Mouse (Mus musculus) neutrophil, adult 5-6 weeks (primary cell): ENCODE data around the gene Mipep. TPM values are rescaled to one million over a fixed set of nuclear protein-coding genes. Genes with fewer than 3 reads are reported as not detected.

Experiments used
- ATAC-seq: fragments of 151-379, 151-347 bp; 2 replicates; pipeline ENCODE4 v1.8.0; 2017; ENCODE audit warnings: mild to moderate bottlenecking, moderate TSS enrichment; ENCODE audit not compliant: insufficient number of reproducible peaks, poor library complexity, low FRiP score, severe bottlenecking; ENCODE audit errors: extremely low read depth
- total RNA-seq: library from RNA; stranded (forward); fragments of 200-1000 nt; gene quantifications from 2 replicates; pipeline ENCODE4 v1.2.3, GENCODE M21; 2017

The Mipep gene
- total RNA-seq, 1 experiment from 2014 or later = 8.0 TPM

DNA sequence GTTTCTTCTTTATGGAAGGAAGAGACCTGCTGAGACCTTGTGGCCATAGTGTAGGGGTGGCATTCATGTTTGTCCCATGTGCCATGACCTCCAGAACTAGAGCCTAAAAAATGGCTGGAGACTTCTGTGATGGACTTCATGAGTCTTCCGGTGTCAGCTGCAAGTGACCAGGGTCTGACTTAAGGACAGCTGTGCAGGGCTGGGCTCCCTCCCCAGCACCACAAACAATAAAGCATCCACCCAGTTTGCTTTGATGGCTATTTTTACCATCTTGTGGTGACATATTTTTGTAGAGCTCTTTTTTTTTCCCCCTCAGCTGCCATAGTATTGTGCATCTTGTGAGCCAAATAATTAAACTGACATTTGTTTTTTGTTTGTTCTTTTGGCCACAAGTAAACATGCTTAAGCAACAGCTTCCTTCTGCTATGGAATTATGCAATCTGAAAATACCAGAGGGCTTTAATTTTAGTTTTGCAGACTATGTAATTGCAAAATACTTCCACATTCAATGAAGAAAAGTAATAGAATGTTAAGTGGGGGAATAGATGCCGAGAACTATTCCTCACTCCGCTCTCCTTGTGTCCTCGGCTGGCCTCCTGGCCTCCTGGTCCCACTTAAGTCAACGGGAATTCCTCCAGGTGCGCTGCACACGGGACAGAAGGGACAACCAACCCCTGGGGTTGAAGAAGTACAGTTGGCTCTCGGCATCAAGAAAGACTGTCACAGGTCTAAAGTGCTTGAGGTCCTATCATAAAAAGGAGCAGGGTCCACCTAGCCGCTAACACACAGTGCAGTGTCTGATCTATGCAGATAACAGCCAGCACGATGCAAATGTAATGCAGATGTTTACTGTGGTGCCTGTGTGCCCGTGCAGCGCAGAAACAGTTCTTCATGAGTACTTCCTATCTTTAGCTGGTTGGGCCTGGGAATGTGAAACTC is 126.4 kb downstream of the Mipep start:
- no peak for ATAC-seq

DNA sequence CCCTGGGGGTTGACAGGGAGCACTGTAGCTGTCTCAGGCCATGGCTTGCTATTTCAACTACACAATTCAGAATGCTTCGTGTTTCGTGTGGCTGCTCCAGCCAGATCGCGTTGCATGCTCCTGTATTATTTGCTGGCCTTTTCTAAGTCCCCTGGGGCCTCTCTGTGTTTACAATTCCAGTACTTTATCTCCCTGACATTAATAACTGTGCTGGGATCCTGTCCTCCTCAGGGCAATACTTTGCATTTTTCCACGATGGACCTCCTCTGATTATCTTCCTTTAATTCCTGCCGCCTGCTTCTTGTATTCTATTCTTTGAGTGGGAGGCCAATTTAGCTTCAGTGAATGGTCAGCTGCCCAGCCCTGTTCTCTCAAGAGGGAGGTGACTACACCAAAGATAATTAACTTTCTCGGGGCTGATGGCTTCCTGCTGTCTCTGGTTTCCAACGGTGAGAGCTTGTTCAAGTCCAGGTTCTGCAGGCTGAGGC is 128.7 kb downstream of the Mipep start:
- ATAC-seq = no peak

DNA sequence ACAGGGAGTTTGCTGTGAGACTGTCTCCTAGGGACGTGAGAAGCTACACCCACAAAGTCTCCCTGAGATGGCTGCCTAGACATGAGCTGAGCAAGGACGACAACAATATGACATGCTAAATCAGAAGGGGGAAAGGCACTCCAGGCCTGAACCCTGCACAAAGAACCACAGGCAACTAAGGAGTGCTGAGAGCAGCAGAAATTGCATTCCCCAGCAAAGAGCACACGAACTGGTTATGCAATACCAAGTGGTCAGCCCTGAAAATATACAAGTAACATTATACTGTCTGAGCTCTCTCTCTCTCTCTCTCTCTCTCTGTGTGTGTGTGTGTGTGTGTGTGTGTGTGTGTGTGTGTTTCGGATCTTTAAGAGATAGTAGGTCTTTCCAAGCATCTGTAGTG is 132.3 kb downstream of the Mipep start:
- no peak for ATAC-seq

DNA sequence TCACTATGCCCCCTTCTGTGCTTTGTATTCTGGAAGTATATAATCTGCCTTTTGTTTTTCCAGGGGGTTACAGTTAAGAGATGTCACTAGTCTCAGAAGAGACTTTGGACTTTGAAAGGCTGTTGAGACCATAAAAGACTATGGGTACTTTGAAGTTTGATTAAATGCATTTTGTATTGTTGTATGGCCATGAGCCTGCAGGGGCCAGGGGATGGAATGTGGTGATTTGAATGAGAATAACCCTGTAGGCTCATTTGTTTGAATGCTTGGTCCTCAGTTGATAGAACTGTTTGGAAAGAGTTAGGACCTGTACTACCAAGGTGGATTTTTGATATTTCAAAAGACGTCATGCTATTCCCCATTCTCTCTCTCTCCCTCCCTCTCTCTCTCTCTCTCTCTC is 141.6 kb downstream of the Mipep start:
- no peak for ATAC-seq

DNA sequence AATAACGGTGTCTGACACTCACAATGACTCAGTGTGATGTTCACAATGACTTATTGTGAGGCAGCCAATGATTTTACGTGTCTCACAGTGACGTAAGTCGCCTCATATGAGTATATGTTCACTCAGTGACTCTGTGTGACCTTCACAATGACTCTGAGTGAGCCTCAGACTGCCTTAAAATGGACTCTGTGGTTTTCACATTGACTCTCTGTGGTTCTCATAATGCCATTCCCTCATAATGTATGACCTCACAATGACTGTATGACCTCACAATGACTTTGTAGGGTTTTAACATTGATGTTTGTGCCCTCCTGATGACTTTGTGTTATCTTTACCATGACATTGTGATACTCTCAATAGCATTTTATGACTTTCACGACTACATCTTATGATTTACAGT is 151.3 kb downstream of the Mipep start:
- ATAC-seq = no peak

DNA sequence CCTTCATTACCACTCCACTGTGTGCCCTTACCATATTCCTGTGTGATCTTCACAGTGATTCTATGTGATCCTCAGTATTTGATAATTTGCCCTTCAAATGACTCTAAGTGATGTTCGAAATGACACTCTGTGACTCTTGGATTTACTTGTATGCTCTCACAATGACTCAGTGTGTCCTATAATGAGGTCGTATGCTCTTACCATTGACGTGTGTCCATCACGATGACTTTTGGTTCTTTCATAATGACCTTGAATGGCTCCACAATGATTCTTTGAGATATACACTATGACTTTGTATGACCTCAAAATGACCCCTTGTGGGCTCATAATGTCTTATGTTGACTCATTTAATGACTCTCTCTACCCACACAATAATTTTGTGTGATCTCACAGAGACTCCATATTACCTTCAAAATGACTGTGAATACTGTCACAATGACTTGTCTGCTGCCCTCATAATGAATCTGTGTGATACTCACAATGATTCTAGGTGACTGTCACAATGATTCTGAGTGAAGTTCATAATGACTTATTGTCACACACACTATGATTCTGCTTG is 153.2 kb downstream of the Mipep start:
- no peak for ATAC-seq

Other genes with a start within 250 kb of the Mipep start
- 133 and 137 TPM in 2 replicates for gene Spata13, start 150.6 kb upstream of the Mipep start, total RNA-seq
- gene C1qtnf9, start 16.4 kb upstream of the Mipep start, total RNA-seq = 1.8 and 2.3 TPM in 2 replicates